ENCODE assay signal across 24 mouse cellular contexts in the genomic region with DNA sequence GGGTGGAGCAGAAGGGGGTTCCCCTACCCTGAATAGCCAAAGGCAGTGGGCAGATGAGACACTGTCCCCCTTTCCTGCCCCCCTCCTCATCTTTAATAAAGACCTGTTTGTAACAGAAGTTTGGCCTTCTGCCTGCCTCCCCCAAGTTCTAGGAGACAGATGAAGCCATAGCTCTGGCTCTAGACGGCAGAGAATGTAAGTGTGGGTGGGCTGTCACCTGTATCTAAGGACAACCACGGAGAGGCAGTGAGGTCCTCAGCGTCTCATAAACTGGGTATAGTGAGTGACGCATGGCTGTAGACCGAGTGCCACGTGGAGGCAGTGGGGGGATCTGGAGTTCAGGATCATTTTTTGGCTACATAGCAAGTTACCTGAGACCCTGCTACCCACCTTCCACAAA. TPM values are rescaled to one million over a fixed set of nuclear protein-coding genes. Genes with fewer than 3 reads are reported as not detected.
DNase-seq lines count a peak whose midpoint lies in the region; ATAC-seq lines count a peak whose summit lies in the region.
"Had no signal": no experiment of that assay in that cellular context is flagged by ENCODE, and none has a peak within 500 bp of the region (broad histone marks: within the 10 kb centered on the region; RNA-seq: fewer than 3 reads in every experiment).

No protein-coding gene starts in this region.

- WGBS in midbrain, embryonic 11.5 days: 59% methylated on average over 6 of the region's 6 CpGs
- 74% methylated on average over 6 of the region's 6 CpGs for WGBS in midbrain, embryonic 13.5 days
- WGBS in forebrain, embryonic 11.5 days: 68% methylated on average over 6 of the region's 6 CpGs

- no peak overlapping the region for H3K4me2 ChIP-seq in midbrain, embryonic 11.5 days
- no peak overlapping the region for H3K4me2 ChIP-seq in midbrain, embryonic 13.5 days (replicated peaks)
- no peak overlapping the region for H3K4me2 ChIP-seq in forebrain, embryonic 11.5 days (ENCODE audit: low read depth, low read length, severe bottlenecking)
- H3K4me2 ChIP-seq: embryonic facial prominence, embryonic 12.5 days; embryonic facial prominence, embryonic 15.5 days; forebrain, embryonic 12.5 days; forebrain, embryonic 15.5 days; heart, embryonic 11.5 days; hindbrain, embryonic 12.5 days; hindbrain, embryonic 15.5 days had no signal

- H3K27me3 ChIP-seq in midbrain, embryonic 11.5 days (ENCODE audit: control insufficient read depth, insufficient read depth, low read length): no peaks in the 10 kb centered on the region
- peaks cover 14% of the 10 kb centered on the region; the same call in 1 of the 2 replicates for H3K27me3 ChIP-seq in midbrain, embryonic 13.5 days
- H3K27me3 ChIP-seq in forebrain, embryonic 11.5 days (ENCODE audit: control insufficient read depth, insufficient read depth, low read length): no peaks in the 10 kb centered on the region
- H3K27me3 ChIP-seq: hindbrain, embryonic 15.5 days had no signal

- H3K4me3 ChIP-seq in midbrain, embryonic 11.5 days (ENCODE audit: low read depth, low read length): no peak overlapping the region
- no peak overlapping the region for H3K4me3 ChIP-seq in midbrain, embryonic 13.5 days (replicated peaks)
- no peak overlapping the region for H3K4me3 ChIP-seq in forebrain, embryonic 11.5 days (ENCODE audit: low read depth, low read length)
- H3K4me3 ChIP-seq: embryonic facial prominence, embryonic 12.5 days; embryonic facial prominence, embryonic 15.5 days; forebrain, embryonic 12.5 days; forebrain, embryonic 15.5 days; gastrocnemius, adult 2 months; hindbrain, embryonic 12.5 days; hindbrain, embryonic 15.5 days had no signal

- DNase-seq in cerebellum, adult 9-11 months: peak; percentile 17
- DNase-seq in cerebellum, adult 11 months: no peak
- peak; percentile 72 for DNase-seq in layer of hippocampus, adult 9-11 months
- no peak for DNase-seq in layer of hippocampus, postnatal 36 days
- DNase-seq in midbrain, embryonic 11.5 days (ENCODE audit: low spot score, missing footprints): peak; percentile 45
- peak; percentile 67 for DNase-seq in brain, adult 2 months (ENCODE audit: low read depth, low spot score)
- no peak for DNase-seq in forebrain, embryonic 11.5 days (ENCODE audit: low spot score)
- DNase-seq: adrenal gland, adult 8-10 months; adrenal gland, postnatal 25 days; cerebellum, adult 11-12 months; cerebellum, adult 8-10 months; cerebellum, postnatal 14 days; gastrocnemius, adult 2 months; gastrocnemius, postnatal 14 days; heart, adult 11 months had no signal

- no peaks in the 10 kb centered on the region for H3K36me3 ChIP-seq in midbrain, embryonic 11.5 days (ENCODE audit: control insufficient read depth, insufficient read depth, low read length)
- peaks cover 23% of the 10 kb centered on the region for H3K36me3 ChIP-seq in midbrain, embryonic 13.5 days
- H3K36me3 ChIP-seq in forebrain, embryonic 11.5 days (ENCODE audit: control insufficient read depth, insufficient read depth, low read length): no peaks in the 10 kb centered on the region
- H3K36me3 ChIP-seq: embryonic facial prominence, embryonic 12.5 days; embryonic facial prominence, embryonic 15.5 days; forebrain, embryonic 12.5 days had no signal

- no peak overlapping the region for H3K27ac ChIP-seq in midbrain, embryonic 11.5 days (ENCODE audit: low read depth, low read length)
- H3K27ac ChIP-seq in midbrain, embryonic 13.5 days: no peak overlapping the region
- H3K27ac ChIP-seq in forebrain, embryonic 11.5 days (ENCODE audit: low read depth, low read length): no peak overlapping the region
- H3K27ac ChIP-seq: embryonic facial prominence, embryonic 12.5 days; embryonic facial prominence, embryonic 15.5 days; forebrain, embryonic 12.5 days; forebrain, embryonic 15.5 days; gastrocnemius, adult 2 months; hindbrain, embryonic 12.5 days; hindbrain, embryonic 15.5 days had no signal

- peaks cover 12% of the 10 kb centered on the region for H3K4me1 ChIP-seq in midbrain, embryonic 11.5 days (ENCODE audit: control insufficient read depth, insufficient read depth, low read length)
- peaks cover 22% of the 10 kb centered on the region for H3K4me1 ChIP-seq in midbrain, embryonic 13.5 days (replicated peaks)
- H3K4me1 ChIP-seq in forebrain, embryonic 11.5 days (replicated peaks; ENCODE audit: control insufficient read depth, insufficient read depth, low read length): peaks cover 4% of the 10 kb centered on the region; the same call in 1 of the 2 replicates

- H3K9me3 ChIP-seq in midbrain, embryonic 11.5 days (ENCODE audit: control insufficient read depth, low read length): no peaks in the 10 kb centered on the region
- no peaks in the 10 kb centered on the region for H3K9me3 ChIP-seq in midbrain, embryonic 13.5 days
- H3K9me3 ChIP-seq in forebrain, embryonic 11.5 days (ENCODE audit: control insufficient read depth, low read length): no peaks in the 10 kb centered on the region
- H3K9me3 ChIP-seq: embryonic facial prominence, embryonic 12.5 days; embryonic facial prominence, embryonic 15.5 days; forebrain, embryonic 15.5 days; hindbrain, embryonic 15.5 days had no signal

- no peak for ATAC-seq in midbrain, embryonic 11.5 days (ENCODE audit: low FRiP score)
- ATAC-seq in midbrain, embryonic 13.5 days: no peak
- no peak for ATAC-seq in forebrain, embryonic 11.5 days (replicated peaks; ENCODE audit: low FRiP score)
- ATAC-seq: activated CD4-positive, CD25-positive, alpha-beta regulatory T cell, adult 4 months; forebrain, embryonic 15.5 days had no signal

- no peak overlapping the region for H3K9ac ChIP-seq in midbrain, embryonic 11.5 days (ENCODE audit: low read length)
- H3K9ac ChIP-seq in midbrain, embryonic 13.5 days (replicated peaks): no peak overlapping the region
- H3K9ac ChIP-seq in forebrain, embryonic 11.5 days (ENCODE audit: low read length): no peak overlapping the region
- H3K9ac ChIP-seq: embryonic facial prominence, embryonic 12.5 days; embryonic facial prominence, embryonic 15.5 days; forebrain, embryonic 12.5 days; forebrain, embryonic 15.5 days; hindbrain, embryonic 12.5 days; hindbrain, embryonic 15.5 days had no signal

RNA-seq across cellular contexts. Expression of gene Swsap1, which starts 6.8 kb away (rescaled TPM):
- 10 to 100 TPM; 14.7 to 15.9 TPM for total RNA-seq in layer of hippocampus, postnatal 36 days (2021)
- 20.3 and 22.3 TPM in 2 replicates for polyA plus RNA-seq in midbrain, embryonic 11.5 days (2014; fragmentation: Nextera tagmentation; extraction: Ambion mirVana)
- polyA plus RNA-seq in midbrain, embryonic 13.5 days (2015; fragmentation: Nextera tagmentation; extraction: Ambion mirVana): 9.8 and 12.6 TPM in 2 replicates
- 18.5 and 22.2 TPM in 2 replicates for polyA plus RNA-seq in forebrain, embryonic 11.5 days (2014; fragmentation: Nextera tagmentation; extraction: Ambion mirVana)

RNA-seq across cellular contexts. Expression of gene Plppr2, which starts 12.0 kb away (rescaled TPM):
- total RNA-seq in layer of hippocampus, postnatal 36 days (2021): 100 to 1,000 TPM; 303 to 315 TPM
- 19.1 and 22.2 TPM in 2 replicates for polyA plus RNA-seq in midbrain, embryonic 11.5 days (2014; fragmentation: Nextera tagmentation; extraction: Ambion mirVana)
- polyA plus RNA-seq in midbrain, embryonic 13.5 days (2015; fragmentation: Nextera tagmentation; extraction: Ambion mirVana): 65.8 and 72.0 TPM in 2 replicates
- 24.2 and 27.1 TPM in 2 replicates for polyA plus RNA-seq in forebrain, embryonic 11.5 days (2014; fragmentation: Nextera tagmentation; extraction: Ambion mirVana)

RNA-seq across cellular contexts. Expression of gene Epor, which starts 14.5 kb away (rescaled TPM):
- 10 to 100 TPM in 1 of 2 experiments, 1 to 10 TPM in 1; 9.1 to 10.6 TPM for total RNA-seq in layer of hippocampus, postnatal 36 days (2021)
- polyA plus RNA-seq in midbrain, embryonic 11.5 days (2014; fragmentation: Nextera tagmentation; extraction: Ambion mirVana): 3.4 and 5.2 TPM in 2 replicates
- polyA plus RNA-seq in midbrain, embryonic 13.5 days (2015; fragmentation: Nextera tagmentation; extraction: Ambion mirVana): 1.4 and 2.5 TPM in 2 replicates
- polyA plus RNA-seq in forebrain, embryonic 11.5 days (2014; fragmentation: Nextera tagmentation; extraction: Ambion mirVana): 6.7 and 7.0 TPM in 2 replicates

RNA-seq across cellular contexts. Expression of gene Tmem205, which starts 21.4 kb away (rescaled TPM):
- total RNA-seq in layer of hippocampus, postnatal 36 days (2021): 10 to 100 TPM; 41.0 to 44.6 TPM
- polyA plus RNA-seq in midbrain, embryonic 11.5 days (2014; fragmentation: Nextera tagmentation; extraction: Ambion mirVana): 30.6 and 35.7 TPM in 2 replicates
- 41.1 and 42.0 TPM in 2 replicates for polyA plus RNA-seq in midbrain, embryonic 13.5 days (2015; fragmentation: Nextera tagmentation; extraction: Ambion mirVana)
- polyA plus RNA-seq in forebrain, embryonic 11.5 days (2014; fragmentation: Nextera tagmentation; extraction: Ambion mirVana): 30.3 and 31.0 TPM in 2 replicates

RNA-seq across cellular contexts. Expression of gene Ccdc159, which starts 21.5 kb away (rescaled TPM):
- total RNA-seq in layer of hippocampus, postnatal 36 days (2021): 10 to 100 TPM; 19.3 to 21.2 TPM
- polyA plus RNA-seq in midbrain, embryonic 11.5 days (2014; fragmentation: Nextera tagmentation; extraction: Ambion mirVana): 2.4 and 3.4 TPM in 2 replicates
- polyA plus RNA-seq in midbrain, embryonic 13.5 days (2015; fragmentation: Nextera tagmentation; extraction: Ambion mirVana): 7.1 and 10.3 TPM in 2 replicates
- 4.4 and 4.5 TPM in 2 replicates for polyA plus RNA-seq in forebrain, embryonic 11.5 days (2014; fragmentation: Nextera tagmentation; extraction: Ambion mirVana)
- polyA plus RNA-seq: activated CD4-positive, CD25-positive, alpha-beta regulatory T cell, adult 4 months had no signal

Comparison
In these comparisons a context has a peak if more than half of its experiments do, and no peak if none do; other contexts are left out.
1. DNase-seq: peak in cerebellum, adult 9-11 months (single experiment), layer of hippocampus, adult 9-11 months (single experiment), midbrain, embryonic 11.5 days (single experiment) and brain, adult 2 months (single experiment); none in cerebellum, adult 11 months (single experiment), layer of hippocampus, postnatal 36 days (0 of 2) and forebrain, embryonic 11.5 days (single experiment).